Comparison of ENCODE assay signal across 38 mouse cellular contexts in the genomic region with DNA sequence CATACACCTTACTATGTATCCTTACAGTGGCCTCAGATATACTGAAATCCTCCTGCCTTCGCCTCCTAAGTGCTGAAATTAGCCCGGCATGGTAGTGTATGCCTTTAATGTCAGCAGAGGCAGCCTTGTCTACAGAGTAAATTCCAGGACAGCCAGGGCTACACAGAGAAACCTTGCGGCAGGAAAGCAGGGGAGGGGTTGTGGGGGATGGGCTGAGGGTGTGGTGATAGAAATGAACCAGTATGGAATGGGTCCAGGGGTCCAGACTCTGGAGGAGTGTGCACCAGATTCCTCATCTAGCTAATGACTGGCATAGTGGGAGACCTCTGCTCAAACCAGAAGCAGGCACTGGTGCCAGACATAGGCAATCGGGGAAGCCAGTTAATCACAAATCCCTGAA. TPM values are rescaled to one million over a fixed set of nuclear protein-coding genes. Genes with fewer than 3 reads are reported as not detected.
DNase-seq lines count a peak whose midpoint lies in the region; ATAC-seq and TF ChIP-seq lines count a peak whose summit lies in the region.
"Had no signal": no experiment of that assay in that cellular context is flagged by ENCODE, and none has a peak within 500 bp of the region (broad histone marks: within the 10 kb centered on the region; RNA-seq: fewer than 3 reads in every experiment).

No protein-coding gene starts in this region.

- H3K27ac ChIP-seq in heart, embryonic 15.5 days: 0 out of 2 replicates have a peak overlapping the region, but pooled peaks have one; percentile 23
- peak overlapping the region; percentile 68 for H3K27ac ChIP-seq in ES-Bruce4 (ENCODE audit: insufficient read depth, low read length)
- no peak overlapping the region for H3K27ac ChIP-seq in limb, embryonic 14.5 days (replicated peaks; ENCODE audit: low read depth, low read length)
- H3K27ac ChIP-seq: embryonic facial prominence, embryonic 12.5 days; forebrain, embryonic 10.5 days; forebrain, embryonic 15.5 days; gastrocnemius, adult 2 months; hindbrain, embryonic 10.5 days; hindbrain, embryonic 15.5 days; liver, embryonic 14.5 days; midbrain, embryonic 10.5 days; midbrain, embryonic 15.5 days; neural tube, embryonic 12.5 days; stomach, postnatal 0 days had no signal

- no peaks in the 10 kb centered on the region for H3K9me3 ChIP-seq in heart, embryonic 15.5 days (replicated peaks)
- H3K9me3 ChIP-seq in ES-Bruce4 (replicated peaks; ENCODE audit: control insufficient read depth, insufficient read depth, low read length, poor library complexity, severe bottlenecking): peaks cover 3% of the 10 kb centered on the region
- H3K9me3 ChIP-seq in limb, embryonic 14.5 days (ENCODE audit: control insufficient read depth, low read length): no peaks in the 10 kb centered on the region
- H3K9me3 ChIP-seq: embryonic facial prominence, embryonic 12.5 days; forebrain, embryonic 10.5 days; forebrain, embryonic 15.5 days; G1E; hindbrain, embryonic 10.5 days; hindbrain, embryonic 15.5 days; midbrain, embryonic 10.5 days; midbrain, embryonic 15.5 days; neural tube, embryonic 12.5 days had no signal

- 26% methylated on average over 4 of the region's 4 CpGs for WGBS in heart, embryonic 15.5 days
- 39% methylated on average over 4 of the region's 4 CpGs for WGBS in limb, embryonic 14.5 days

- TF ChIP-seq CTCF in ES-Bruce4 (IDR thresholded peaks at IDR 0.05; ENCODE audit: low read depth, low read length): no peak

- no peaks in the 10 kb centered on the region; the same call in 1 of the 2 replicates for H3K36me3 ChIP-seq in heart, embryonic 15.5 days
- 0 out of 2 replicates have a peak, but pooled peaks cover 2% of the 10 kb centered on the region for H3K36me3 ChIP-seq in ES-Bruce4 (ENCODE audit: control insufficient read depth, insufficient read depth, low read length, poor library complexity, severe bottlenecking)
- no peaks in the 10 kb centered on the region for H3K36me3 ChIP-seq in limb, embryonic 14.5 days (ENCODE audit: control insufficient read depth, insufficient read depth, low read length)
- H3K36me3 ChIP-seq: embryonic facial prominence, embryonic 12.5 days; forebrain, embryonic 15.5 days; G1E; hindbrain, embryonic 10.5 days; hindbrain, embryonic 15.5 days; midbrain, embryonic 10.5 days; midbrain, embryonic 15.5 days; neural tube, embryonic 12.5 days had no signal

- no peaks in the 10 kb centered on the region for H3K27me3 ChIP-seq in heart, embryonic 15.5 days
- no peaks in the 10 kb centered on the region for H3K27me3 ChIP-seq in ES-Bruce4 (ENCODE audit: control insufficient read depth, insufficient read depth, low read length, poor library complexity, severe bottlenecking)
- no peaks in the 10 kb centered on the region for H3K27me3 ChIP-seq in limb, embryonic 14.5 days (ENCODE audit: control insufficient read depth, insufficient read depth, low read length)
- H3K27me3 ChIP-seq: embryonic facial prominence, embryonic 12.5 days; forebrain, embryonic 15.5 days; hindbrain, embryonic 15.5 days; midbrain, embryonic 15.5 days; neural tube, embryonic 12.5 days had no signal

- no peak overlapping the region for H3K4me2 ChIP-seq in heart, embryonic 15.5 days
- no peak overlapping the region for H3K4me2 ChIP-seq in limb, embryonic 14.5 days (replicated peaks; ENCODE audit: low read depth, low read length, severe bottlenecking)
- H3K4me2 ChIP-seq: embryonic facial prominence, embryonic 12.5 days; forebrain, embryonic 15.5 days; hindbrain, embryonic 15.5 days; midbrain, embryonic 15.5 days; neural tube, embryonic 12.5 days had no signal

- TF ChIP-seq POLR2A in ES-Bruce4 (IDR thresholded peaks at IDR 0.05; ENCODE audit: insufficient read depth, low read length): no peak
- no peak for TF ChIP-seq POLR2A in limb, embryonic 14.5 days (IDR thresholded peaks at IDR 0.05; ENCODE audit: borderline replicate concordance, extremely low read depth, insufficient read depth, insufficient read length)

- H3K4me3 ChIP-seq in heart, embryonic 15.5 days: no peak overlapping the region
- H3K4me3 ChIP-seq in ES-Bruce4 (ENCODE audit: low read depth, low read length): no peak overlapping the region
- H3K4me3 ChIP-seq in limb, embryonic 14.5 days (replicated peaks; ENCODE audit: low read length): no peak overlapping the region
- H3K4me3 ChIP-seq: embryonic facial prominence, embryonic 12.5 days; forebrain, embryonic 10.5 days; forebrain, embryonic 15.5 days; gastrocnemius, adult 2 months; hindbrain, embryonic 10.5 days; hindbrain, embryonic 15.5 days; midbrain, embryonic 10.5 days; midbrain, embryonic 15.5 days; neural tube, embryonic 12.5 days had no signal

- H3K9ac ChIP-seq in heart, embryonic 15.5 days: no peak overlapping the region
- H3K9ac ChIP-seq in ES-Bruce4 (ENCODE audit: low read depth, poor library complexity, severe bottlenecking): no peak overlapping the region
- 0 out of 2 replicates have a peak overlapping the region, but pooled peaks have one; percentile 2 for H3K9ac ChIP-seq in limb, embryonic 14.5 days (ENCODE audit: low read depth, low read length, severe bottlenecking)
- H3K9ac ChIP-seq: embryonic facial prominence, embryonic 12.5 days; forebrain, embryonic 15.5 days; hindbrain, embryonic 15.5 days; liver, embryonic 14.5 days; midbrain, embryonic 15.5 days; neural tube, embryonic 12.5 days had no signal

- ATAC-seq in heart, embryonic 15.5 days (replicated peaks; ENCODE audit: insufficient number of reproducible peaks, insufficient read depth, low FRiP score, low read depth): no peak
- no peak for ATAC-seq in limb, embryonic 14.5 days (ENCODE audit: low FRiP score, low read depth)
- ATAC-seq: activated CD4-positive, CD25-positive, alpha-beta regulatory T cell, adult 4 months; forebrain, embryonic 15.5 days; midbrain, embryonic 15.5 days had no signal

- H3K4me1 ChIP-seq in heart, embryonic 15.5 days (replicated peaks): peaks cover 22% of the 10 kb centered on the region
- peaks cover 6% of the 10 kb centered on the region for H3K4me1 ChIP-seq in ES-Bruce4 (ENCODE audit: control insufficient read depth, insufficient read depth, low read length)
- 0 out of 2 replicates have a peak, but pooled peaks cover 4% of the 10 kb centered on the region for H3K4me1 ChIP-seq in limb, embryonic 14.5 days (ENCODE audit: control insufficient read depth, insufficient read depth, low read length)

- no peak for DNase-seq in heart, adult 8-10 months (ENCODE audit: low spot score)
- DNase-seq in ES-CJ7 (ENCODE audit: low read depth, low spot score): peak; percentile 72
- no peak for DNase-seq in limb, embryonic 14.5 days (ENCODE audit: low spot score)
- DNase-seq in cerebellum, postnatal 10 days: no peak
- no peak for DNase-seq in adrenal gland, postnatal 10 days
- DNase-seq: adrenal gland, adult 2 months; B cell, adult 2 months; cerebellum, adult 8-10 months; cerebellum, postnatal 36 days; gastrocnemius, adult 2 months; gastrocnemius, postnatal 36 days; heart, adult 18-20 months; kidney, adult 2 months; kidney, postnatal 36 days; liver; lung, adult 2 months; lung, postnatal 14 days; right cerebral cortex, postnatal 4 days had no signal

- peak; percentile 29; the same call in 1 of the 2 replicates for TF ChIP-seq EP300 in ES-Bruce4 (IDR thresholded peaks at IDR 0.05; ENCODE audit: insufficient read depth, low read depth, low read length)

RNA-seq across cellular contexts. Expression of gene Fbxo17, which starts 2.6 kb away (rescaled TPM):
- 7.7 and 9.7 TPM in 2 replicates for polyA plus RNA-seq in heart, embryonic 15.5 days (2015; fragmentation: Nextera tagmentation; extraction: Ambion mirVana)
- 1 to 10 TPM in 3 of 4 experiments, under 1 TPM in 1; 0.55 to 1.2 (median 1.1) TPM for total RNA-seq in heart, adult 8-10 months (2022)
- 6.7 and 7.0 TPM in 2 replicates for polyA plus RNA-seq in ES-Bruce4 (2011; ENCODE audit: insufficient read depth, insufficient read length, low read depth, missing spikeins)
- polyA plus RNA-seq in limb, embryonic 14.5 days (2012; rRNA removed): 34.8 and 43.3 TPM in 2 replicates
- polyA plus RNA-seq in limb, embryonic 14.5 days (2014; fragmentation: Nextera tagmentation; extraction: Ambion mirVana): 25.6 and 29.0 TPM in 2 replicates
- total RNA-seq in adrenal gland, postnatal 10 days (2021): 1 to 10 TPM; 3.7 to 6.0 TPM
- polyA plus RNA-seq: G1E had no signal

RNA-seq across cellular contexts. Expression of gene Mrps12, which starts 22.5 kb away (rescaled TPM):
- 102 and 109 TPM in 2 replicates for polyA plus RNA-seq in heart, embryonic 15.5 days (2015; fragmentation: Nextera tagmentation; extraction: Ambion mirVana)
- 10 to 100 TPM; 64.0 to 72.6 (median 67.4) TPM for total RNA-seq in heart, adult 8-10 months (2022)
- 53.5 and 60.9 TPM in 2 replicates for polyA plus RNA-seq in ES-Bruce4 (2011; ENCODE audit: insufficient read depth, insufficient read length, low read depth, missing spikeins)
- 82.6 and 92.6 TPM in 2 replicates for polyA plus RNA-seq in limb, embryonic 14.5 days (2012; rRNA removed)
- 134 and 135 TPM in 2 replicates for polyA plus RNA-seq in limb, embryonic 14.5 days (2014; fragmentation: Nextera tagmentation; extraction: Ambion mirVana)
- total RNA-seq in adrenal gland, postnatal 10 days (2021): 10 to 100 TPM; 63.8 to 72.4 TPM

RNA-seq across cellular contexts. Expression of gene Sars2, which starts 22.6 kb away (rescaled TPM):
- polyA plus RNA-seq in heart, embryonic 15.5 days (2015; fragmentation: Nextera tagmentation; extraction: Ambion mirVana): 16.8 and 20.6 TPM in 2 replicates
- total RNA-seq in heart, adult 8-10 months (2022): 10 to 100 TPM; 13.1 to 15.0 (median 13.7) TPM
- 22.4 and 22.5 TPM in 2 replicates for polyA plus RNA-seq in ES-Bruce4 (2011; ENCODE audit: insufficient read depth, insufficient read length, low read depth, missing spikeins)
- polyA plus RNA-seq in limb, embryonic 14.5 days (2012; rRNA removed): 32.6 and 38.1 TPM in 2 replicates
- 22.0 and 22.3 TPM in 2 replicates for polyA plus RNA-seq in limb, embryonic 14.5 days (2014; fragmentation: Nextera tagmentation; extraction: Ambion mirVana)
- total RNA-seq in adrenal gland, postnatal 10 days (2021): 10 to 100 TPM; 17.5 to 23.7 TPM

RNA-seq across cellular contexts. Expression of gene Fbxo27, which starts 26.5 kb away (rescaled TPM):
- 3.4 and 3.9 TPM in 2 replicates for polyA plus RNA-seq in heart, embryonic 15.5 days (2015; fragmentation: Nextera tagmentation; extraction: Ambion mirVana)
- total RNA-seq in heart, adult 8-10 months (2022): under 1 TPM in 3 of 4 experiments, not detected in 1; 0.11 to 0.72 (median 0.16) TPM
- polyA plus RNA-seq in ES-Bruce4 (2011; ENCODE audit: insufficient read depth, insufficient read length, low read depth, missing spikeins): 5.2 and 9.6 TPM in 2 replicates
- 19.5 and 24.0 TPM in 2 replicates for polyA plus RNA-seq in limb, embryonic 14.5 days (2012; rRNA removed)
- polyA plus RNA-seq in limb, embryonic 14.5 days (2014; fragmentation: Nextera tagmentation; extraction: Ambion mirVana): 7.4 and 9.0 TPM in 2 replicates
- 1 to 10 TPM; 1.0 to 2.0 TPM for total RNA-seq in adrenal gland, postnatal 10 days (2021)
- total RNA-seq: G1E had no signal
- polyA plus RNA-seq: G1E had no signal

RNA-seq across cellular contexts. Expression of gene Ccer2, which starts 36.8 kb away (rescaled TPM):
- not detected in 2 replicates for polyA plus RNA-seq in heart, embryonic 15.5 days (2015; fragmentation: Nextera tagmentation; extraction: Ambion mirVana)
- not detected for total RNA-seq in heart, adult 8-10 months (2022)
- not detected in 2 replicates for polyA plus RNA-seq in ES-Bruce4 (2011; ENCODE audit: insufficient read depth, insufficient read length, low read depth, missing spikeins)
- polyA plus RNA-seq in limb, embryonic 14.5 days (2012; rRNA removed): 0.06 and 0.24 TPM in 2 replicates
- 0.54 TPM in 1 of 2 replicates, not detected in the other for polyA plus RNA-seq in limb, embryonic 14.5 days (2014; fragmentation: Nextera tagmentation; extraction: Ambion mirVana)
- not detected for total RNA-seq in adrenal gland, postnatal 10 days (2021)
- total RNA-seq: adrenal gland, adult 2 months; adrenal gland, postnatal 4 days; G1E; gastrocnemius, adult 2 months; gastrocnemius, postnatal 36 days; heart, adult 18-20 months; megakaryocyte progenitor cell, adult 5-6 weeks had no signal
- polyA plus RNA-seq: activated CD4-positive, CD25-positive, alpha-beta regulatory T cell, adult 4 months; adrenal gland, adult 2 months; forebrain, embryonic 10.5 days; G1E; heart, postnatal 0 days; intestine, embryonic 14.5 days; kidney, adult 2 months; kidney, embryonic 16.5 days; liver, embryonic 14.5 days; lung, adult 2 months; midbrain, embryonic 10.5 days; spleen, adult 2 months; stomach, postnatal 0 days had no signal
